Mouse (Mus musculus): ENCODE measurements around the gene Ogn. TPM values are rescaled to one million over a fixed set of nuclear protein-coding genes. Genes with fewer than 3 reads are reported as not detected.

The Ogn gene
- 2,753 TPM for polyA plus RNA-seq (2014; fragmentation: Illumina TruSeq; extraction: RNeasy Lipid Tissue Mini Kit (QIAGEN cat#74804))

DNA sequence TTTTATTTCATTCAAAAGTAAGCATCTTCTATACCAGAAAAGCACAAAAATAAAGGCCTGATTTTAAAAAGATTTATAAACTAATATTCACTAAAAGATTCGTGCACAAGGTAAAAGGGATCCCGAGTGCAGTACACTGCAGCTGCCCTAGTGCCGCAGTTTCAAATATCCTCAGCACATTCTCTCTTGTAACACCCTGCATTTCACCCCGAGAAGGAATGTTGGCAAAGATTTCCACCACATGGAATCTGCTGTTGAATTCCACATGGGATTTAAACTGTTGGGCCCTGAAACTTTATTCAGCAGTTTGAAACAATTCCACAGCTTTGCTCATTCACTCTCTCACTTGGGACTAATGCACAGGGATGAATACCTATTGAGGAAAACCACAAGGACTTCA is at the start of gene Ogn:
Ogn (plus strand) TSS at position 333 of the 400 bp plus-strand sequence.

DNA sequence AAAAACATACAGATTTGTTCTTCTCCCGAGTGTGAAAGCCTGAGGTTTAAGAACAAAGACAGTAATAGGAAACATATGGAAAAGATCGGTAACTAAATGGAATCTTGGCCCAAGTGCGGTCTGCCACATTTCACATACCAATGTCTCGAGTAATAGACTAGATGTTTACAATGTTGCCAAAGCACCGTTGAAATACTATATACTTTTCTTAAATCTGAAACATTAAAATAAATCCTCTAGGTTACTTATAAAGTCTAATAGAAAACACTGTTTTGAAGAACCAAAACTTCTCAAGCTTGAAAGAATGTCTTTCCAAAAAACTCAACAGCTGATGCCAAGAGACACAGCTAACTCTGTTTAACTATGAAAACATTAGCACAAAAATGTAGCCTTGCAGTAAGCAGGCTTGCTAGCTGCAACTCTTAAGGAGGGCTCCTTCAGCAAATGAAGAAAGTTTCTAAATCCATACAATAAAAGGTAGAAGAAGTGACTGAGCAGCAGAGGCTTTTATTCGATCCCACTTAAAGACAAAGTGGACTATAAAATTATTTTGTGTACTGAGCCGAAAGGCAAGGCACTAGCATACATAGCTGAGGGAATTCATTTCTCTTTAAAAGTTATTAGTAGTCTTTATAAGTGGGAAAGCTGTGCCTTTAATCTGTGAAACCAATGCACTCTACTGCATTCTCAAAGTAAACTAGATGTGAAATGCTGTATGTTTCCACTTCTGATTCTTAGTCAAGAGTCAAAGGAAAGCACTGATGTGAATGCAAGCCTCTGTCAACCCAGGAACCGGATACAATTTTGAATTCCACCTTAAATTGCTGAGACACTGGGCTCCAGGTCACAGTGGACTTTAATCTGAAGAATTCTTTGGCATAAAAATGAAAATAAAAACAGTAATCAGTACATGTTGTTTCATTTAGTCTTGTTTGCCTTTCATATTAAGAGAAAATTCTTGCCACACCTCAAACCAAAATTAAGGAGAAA is 26.0 kb upstream of the Ogn start, which contains the start of gene Omd:
Omd (plus strand) TSS at position 922 of the 990 bp plus-strand sequence.

DNA sequence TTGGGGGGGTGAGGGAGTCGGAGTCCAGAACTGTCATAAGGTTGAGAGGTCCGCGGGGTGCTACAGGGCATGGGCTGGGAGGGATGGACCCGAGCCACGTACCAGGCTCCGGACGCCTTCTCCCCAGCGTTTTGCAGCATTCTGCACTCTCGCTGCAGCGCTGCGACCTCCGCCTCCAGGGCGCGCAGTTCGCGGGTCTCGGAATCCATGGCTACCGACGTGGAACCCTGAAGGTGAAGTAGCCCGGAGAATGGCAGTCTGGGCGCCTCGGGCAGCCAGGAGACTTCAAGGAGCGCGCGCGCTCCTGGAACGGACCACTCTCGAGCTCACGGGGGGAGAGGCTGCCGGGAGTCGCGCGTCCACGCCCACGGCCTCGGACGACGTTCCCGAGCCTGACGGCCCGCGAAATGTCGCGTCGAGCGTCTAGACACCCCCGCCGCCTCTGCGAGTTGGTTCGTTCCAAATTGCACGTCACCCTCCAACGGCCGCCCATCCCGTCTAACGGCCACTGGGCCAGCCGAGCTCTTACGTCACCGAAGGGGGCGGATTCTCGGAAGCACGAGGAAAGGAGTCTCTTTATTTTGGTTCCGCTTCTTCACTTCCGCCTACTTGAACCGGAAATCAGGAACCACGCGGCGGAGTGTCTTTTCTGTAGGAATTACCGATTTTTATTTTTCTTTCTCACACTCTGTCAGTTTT is 44.8 kb downstream of the Ogn start, which contains the start of the genes Cenpp and Nol8:
Cenpp (minus strand) TSS at position 305 of the 699 bp plus-strand sequence.
Nol8 (plus strand) TSS at position 598 of the 699 bp plus-strand sequence.

Other genes with a start within 250 kb of the Ogn start
- gene Ippk, start 186.8 kb upstream of the Ogn start, polyA plus RNA-seq (2014; fragmentation: Illumina TruSeq; extraction: RNeasy Lipid Tissue Mini Kit (QIAGEN cat#74804)) = 16.4 TPM
- gene Tes3-ps, start 114.7 kb upstream of the Ogn start, polyA plus RNA-seq (2014; fragmentation: Illumina TruSeq; extraction: RNeasy Lipid Tissue Mini Kit (QIAGEN cat#74804)) = 1.00 TPM
- gene Ecm2, start 103.2 kb upstream of the Ogn start, polyA plus RNA-seq (2014; fragmentation: Illumina TruSeq; extraction: RNeasy Lipid Tissue Mini Kit (QIAGEN cat#74804)) = 126 TPM
- gene Aspn, start 63.6 kb upstream of the Ogn start, polyA plus RNA-seq (2014; fragmentation: Illumina TruSeq; extraction: RNeasy Lipid Tissue Mini Kit (QIAGEN cat#74804)) = 432 TPM
- 275 TPM for gene Omd, start 25.6 kb upstream of the Ogn start, polyA plus RNA-seq (2014; fragmentation: Illumina TruSeq; extraction: RNeasy Lipid Tissue Mini Kit (QIAGEN cat#74804))
- 50.2 TPM for gene Cenpp, start 44.7 kb downstream of the Ogn start, polyA plus RNA-seq (2014; fragmentation: Illumina TruSeq; extraction: RNeasy Lipid Tissue Mini Kit (QIAGEN cat#74804))
- 101 TPM for gene Nol8, start 45.0 kb downstream of the Ogn start, polyA plus RNA-seq (2014; fragmentation: Illumina TruSeq; extraction: RNeasy Lipid Tissue Mini Kit (QIAGEN cat#74804))
- 64.3 TPM for gene Iars, start 74.1 kb downstream of the Ogn start, polyA plus RNA-seq (2014; fragmentation: Illumina TruSeq; extraction: RNeasy Lipid Tissue Mini Kit (QIAGEN cat#74804))
- 1.1 TPM for gene Gm30302, start 191.0 kb downstream of the Ogn start, polyA plus RNA-seq (2014; fragmentation: Illumina TruSeq; extraction: RNeasy Lipid Tissue Mini Kit (QIAGEN cat#74804))

Data from ovary, adult 10 weeks (tissue).